Mouse (Mus musculus) urinary bladder, postnatal 36 days (tissue): ENCODE data around the gene Fgd4.

Experiments
- DNase-seq, 2 experiments: peaks; one replicate each; pipeline ENCODE4 v3.0.0; 2022; ENCODE audit warnings: low spot score in 2 of 2, mixed read lengths in 1 of 2

The Fgd4 gene

DNA sequence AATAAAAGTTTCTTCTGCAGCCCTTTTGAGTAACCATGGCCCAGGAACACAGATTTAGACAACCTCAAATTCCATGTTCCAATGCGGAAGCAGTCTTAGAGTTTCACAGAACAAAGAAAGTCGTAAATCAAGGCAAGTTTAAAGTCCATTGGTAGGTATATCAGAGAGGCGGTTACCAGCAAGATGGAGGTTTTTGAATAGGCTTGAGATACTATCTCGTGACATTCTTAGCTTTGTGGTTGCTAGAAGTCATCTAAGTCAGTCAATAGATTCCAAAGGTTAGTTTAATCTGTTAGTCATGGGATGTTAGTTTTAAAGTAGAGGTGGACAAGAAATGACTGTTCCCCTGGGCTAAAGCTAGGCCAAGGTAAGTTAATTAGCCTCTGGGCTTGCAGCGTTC, at the start of gene Fgd4:
Gene Fgd4, minus strand, starts transcription at position 89 of the 400 bp plus-strand sequence.
- DNase-seq: no peak

- DNase-seq: no peak
These were observed 44.8 kb upstream of the Fgd4 start for GRCm38 (mm10) chr16:16645148-16645547.

DNA sequence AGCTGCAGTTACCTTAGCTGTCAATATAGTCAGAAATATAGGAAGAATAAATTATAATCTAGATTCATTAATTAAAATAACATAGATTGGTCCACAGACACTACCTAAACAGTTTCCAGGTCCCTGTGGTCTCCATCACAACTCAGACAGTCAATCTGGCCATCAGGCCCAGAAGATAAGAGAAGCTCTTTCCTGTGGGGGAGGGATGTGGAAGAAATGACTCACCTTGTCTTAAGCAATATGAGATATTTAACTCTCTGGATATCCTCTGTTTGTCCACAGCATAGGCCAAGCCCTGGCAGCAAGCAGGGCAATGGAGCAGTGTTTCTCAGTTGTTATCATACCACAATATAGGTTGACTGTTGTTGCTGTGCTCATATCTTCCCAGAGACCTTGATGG, 33.4 kb upstream of the Fgd4 start:
- no peak for DNase-seq

- DNase-seq: peak; percentile 54 to 69
These were observed 555 bp downstream of the Fgd4 start for GRCm38 (mm10) chr16:16599586-16600401.

GRCm38 (mm10) chr16:16596582-16596981, 3.8 kb downstream of the Fgd4 start:
- no peak for DNase-seq

DNA sequence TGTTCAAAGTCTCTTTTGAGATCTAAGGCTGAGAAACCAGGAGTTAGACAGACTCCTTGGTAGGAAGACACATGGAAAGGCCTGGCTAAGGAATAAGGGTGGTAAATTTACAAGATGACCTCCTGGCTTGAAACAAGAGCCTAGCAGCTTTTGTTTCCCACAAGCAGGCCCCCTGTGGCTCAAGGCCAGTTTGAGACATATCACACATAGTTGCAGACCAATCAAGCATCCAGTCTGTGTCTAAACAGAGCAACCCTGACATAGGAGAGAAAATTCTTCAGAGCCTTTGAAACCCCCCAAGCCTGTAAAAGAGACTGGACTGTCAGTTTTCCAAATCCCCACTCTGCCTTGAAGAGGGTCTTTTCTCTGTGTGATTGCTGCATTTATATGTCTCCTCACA, 7.7 kb downstream of the Fgd4 start:
- no peak for DNase-seq

- peak; percentile 37 to 62 for DNase-seq
These were observed 15.8 kb downstream of the Fgd4 start for GRCm38 (mm10) chr16:16584409-16585032.

GRCm38 (mm10) chr16:16576556-16576955, 23.8 kb downstream of the Fgd4 start:
- DNase-seq: no peak

GRCm38 (mm10) chr16:16574508-16574907, 25.8 kb downstream of the Fgd4 start:
- DNase-seq: no peak

GRCm38 (mm10) chr16:16573167-16573566, 27.2 kb downstream of the Fgd4 start:
- no peak for DNase-seq

- no peak for DNase-seq
These were observed 29.0 kb downstream of the Fgd4 start for GRCm38 (mm10) chr16:16571356-16571755.

GRCm38 (mm10) chr16:16566786-16567185, 33.6 kb downstream of the Fgd4 start:
- no peak for DNase-seq

- DNase-seq: no peak
These were observed 34.1 kb downstream of the Fgd4 start for GRCm38 (mm10) chr16:16566215-16566614.

DNA sequence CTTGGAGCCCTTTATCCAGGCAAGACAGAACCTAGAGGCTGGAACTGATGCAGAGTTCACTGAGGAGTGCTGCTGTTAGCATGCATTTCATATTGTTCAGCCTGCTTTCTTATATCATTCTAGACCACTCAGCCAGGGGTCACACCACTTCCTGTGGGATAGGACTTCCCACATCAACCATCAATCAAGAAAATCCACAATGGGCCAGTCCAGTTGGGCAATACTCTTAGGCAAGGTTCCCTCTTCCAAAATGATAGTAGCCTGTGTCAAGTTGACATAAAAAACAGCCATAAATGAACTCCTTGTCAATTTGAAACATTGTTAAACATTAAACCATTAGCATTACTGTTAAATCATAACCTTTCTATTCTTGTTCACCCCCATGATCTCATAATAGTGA, 34.6 kb downstream of the Fgd4 start:
- no peak for DNase-seq

DNA sequence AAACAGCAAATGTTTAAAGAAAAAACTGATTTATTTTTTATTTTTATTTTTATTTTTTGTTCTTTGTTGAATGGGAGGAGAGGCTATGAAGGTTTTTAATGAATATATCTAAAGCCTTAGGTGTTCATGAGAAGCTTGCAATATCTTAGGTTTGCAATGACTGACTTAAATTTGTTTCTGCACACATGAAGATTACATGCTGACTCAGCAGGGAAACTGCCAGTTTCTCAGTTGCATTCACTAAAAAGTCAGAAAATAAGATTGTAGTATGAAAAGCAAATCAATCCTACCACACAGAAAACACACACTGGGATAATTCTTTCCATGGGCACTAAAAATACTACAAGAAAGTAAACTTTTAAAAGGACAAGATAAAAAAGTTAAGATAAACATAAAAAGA, 39.6 kb downstream of the Fgd4 start:
- no peak for DNase-seq

DNA sequence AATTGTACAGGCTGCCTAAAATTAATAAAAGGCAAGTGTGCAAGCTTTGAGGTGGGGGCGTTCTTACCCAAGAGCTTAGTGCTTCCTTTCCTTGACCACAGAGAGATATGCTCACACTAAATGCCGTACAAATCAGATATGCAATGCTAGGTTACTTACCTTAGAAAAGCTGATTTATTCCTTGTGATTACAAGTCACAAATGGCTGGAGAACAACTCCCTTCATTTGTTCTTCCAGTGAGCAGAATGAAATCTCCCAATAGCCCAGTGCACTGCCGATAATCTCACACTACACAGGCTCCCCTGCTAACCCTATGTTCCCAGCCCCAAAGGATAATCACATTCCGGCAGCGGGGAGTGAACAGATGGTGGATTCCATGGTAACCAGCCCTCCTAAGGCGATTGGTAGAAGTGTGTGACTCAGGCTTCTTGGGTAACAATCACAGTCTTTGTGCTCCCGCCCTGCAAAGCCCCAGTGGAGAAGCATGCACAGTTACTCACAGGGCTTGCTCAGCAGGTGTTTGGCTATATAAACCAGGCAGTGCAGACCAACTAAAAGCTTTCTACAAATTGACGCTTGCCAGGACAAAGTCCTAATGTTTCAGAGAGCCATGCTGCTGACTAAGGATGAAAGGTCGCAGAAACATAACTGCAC, 40.3 kb downstream of the Fgd4 start:
- peak; percentile 26 to 42 for DNase-seq

- no peak for DNase-seq
These were observed 41.1 kb downstream of the Fgd4 start for GRCm38 (mm10) chr16:16559016-16559877.

DNA sequence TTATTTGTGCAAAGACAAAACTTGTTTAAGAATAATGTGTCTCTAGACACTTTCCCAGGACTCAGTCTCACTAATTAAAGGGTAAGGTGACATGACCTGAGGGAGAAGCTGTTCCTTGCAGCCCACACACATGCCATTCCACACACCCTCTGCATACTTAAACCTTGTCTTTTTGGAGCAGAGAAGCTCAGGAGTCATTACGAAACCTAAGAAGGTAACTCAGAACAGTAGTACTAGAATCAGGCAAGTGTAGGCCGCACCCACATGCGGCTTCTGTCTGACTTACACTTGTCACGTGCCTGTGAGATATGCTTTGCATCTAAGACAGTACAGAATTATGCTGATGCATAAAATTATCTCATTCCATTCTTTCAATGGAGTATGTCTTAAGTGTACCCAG, 42.6 kb downstream of the Fgd4 start:
- DNase-seq: no peak

GRCm38 (mm10) chr16:16554098-16554497, 46.3 kb downstream of the Fgd4 start:
- no peak for DNase-seq

GRCm38 (mm10) chr16:16552197-16552596, 48.2 kb downstream of the Fgd4 start:
- no peak for DNase-seq

- no peak for DNase-seq
These were observed 51.2 kb downstream of the Fgd4 start for GRCm38 (mm10) chr16:16549105-16549504.

DNA sequence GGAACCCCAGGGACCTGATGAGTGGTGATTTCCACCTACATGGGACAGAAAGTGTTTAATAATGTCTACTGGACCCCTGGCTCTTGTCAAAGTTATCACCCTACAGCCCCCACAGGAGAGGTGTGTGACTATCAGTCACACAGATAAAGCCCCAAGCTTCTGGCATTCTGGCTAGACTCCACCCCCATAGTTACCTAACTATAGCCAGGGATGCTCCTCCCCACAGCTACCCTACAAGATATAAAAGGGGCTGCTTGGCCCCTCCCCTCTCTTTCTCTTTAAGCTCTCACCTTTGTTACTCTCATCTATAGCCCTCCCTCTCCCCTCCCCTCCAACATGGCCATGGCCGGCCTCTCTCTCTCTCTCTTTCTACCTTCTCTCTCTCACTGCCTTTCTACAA, 53.7 kb downstream of the Fgd4 start:
- DNase-seq: no peak
